Mouse (Mus musculus) naive thymus-derived CD4-positive, alpha-beta T cell, adult 2 months (primary cell): ENCODE measurements at regions not wholly inside any gene's neighbourhood (a gene's known extent, or its start where the extent isn't known, plus 50 kb on each side); places are given as distances from the start of the nearest gene placed in this dataset.

ENCODE experiments used
- DNase-seq: peaks from one replicate; pipeline ENCODE4 v3.0.0-alpha.2; 2011; ENCODE audit warnings: low read depth

DNA sequence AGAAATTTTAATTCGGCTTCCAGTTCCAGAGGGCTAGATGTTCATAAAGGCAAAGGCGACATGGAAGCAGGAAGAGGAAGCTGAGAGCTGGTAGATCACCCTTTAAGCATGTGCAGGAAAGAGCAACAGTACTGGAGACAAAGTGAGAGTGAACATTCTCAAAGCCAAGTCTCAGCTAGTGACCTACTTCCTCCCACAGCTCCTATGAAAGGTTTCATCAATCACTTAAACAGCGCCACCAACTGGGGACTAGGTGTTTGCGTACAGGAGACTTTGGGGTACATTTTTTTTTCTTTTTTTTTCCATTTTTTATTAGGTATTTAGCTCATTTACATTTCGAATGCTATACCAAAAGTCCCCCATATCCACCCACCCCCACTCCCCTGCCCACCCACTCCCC is 61.7 kb upstream of the Gucy1a1 start:
- DNase-seq, result peak; percentile 67
